Mouse (Mus musculus) cerebellum, adult (tissue): ENCODE measurements around the gene Nuak2.

Source experiments
- ATAC-seq: cut with Nextera tagmentation; 2 replicates; pipeline ENCODE4 v1.9.2; 2017; ENCODE audit warnings: mild to moderate bottlenecking, moderate library complexity, mixed read lengths; ENCODE audit not compliant: insufficient number of reproducible peaks, low FRiP score, low TSS enrichment

Gene Nuak2

DNA sequence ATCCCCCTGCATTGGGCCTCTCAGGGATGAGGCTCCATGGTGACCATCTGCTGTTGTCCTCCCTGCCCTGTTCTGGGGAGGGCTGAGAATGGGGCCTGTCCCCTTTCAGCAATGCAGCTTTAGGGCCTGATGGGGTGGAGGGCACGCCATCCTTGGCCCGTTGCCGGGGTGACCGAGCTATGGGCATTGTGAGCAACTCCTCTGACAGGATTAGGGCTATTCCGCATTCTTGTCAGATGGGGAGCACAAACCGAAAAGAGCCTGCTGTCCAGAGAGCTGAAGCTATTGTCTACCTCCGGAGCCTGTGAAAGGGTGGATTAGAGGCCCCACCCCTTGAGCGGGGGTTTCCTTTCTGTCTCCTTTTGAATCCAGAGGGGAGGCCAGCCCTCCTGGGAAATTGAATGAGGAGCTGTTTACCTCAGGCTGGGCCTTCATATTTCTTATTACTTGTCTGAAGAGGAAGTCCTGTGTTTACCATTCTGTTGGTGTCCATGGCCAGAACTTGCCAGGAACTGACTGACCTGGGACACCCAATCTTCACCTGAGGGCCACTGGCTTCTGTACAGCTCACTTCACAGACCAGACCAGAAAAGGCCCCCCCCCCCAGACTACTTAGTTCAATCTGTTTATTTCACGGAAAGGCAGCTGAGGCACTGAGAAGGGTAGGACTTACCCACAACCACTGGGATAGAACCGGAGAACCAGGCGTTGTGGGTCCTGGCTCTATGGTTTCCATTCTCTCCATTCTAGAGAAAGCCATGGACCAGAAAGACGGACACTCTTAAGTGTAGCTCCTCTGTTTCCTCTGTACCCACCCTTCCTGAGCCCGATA lies 7.0 kb downstream of the Nuak2 start:
- ATAC-seq: no peak

DNA sequence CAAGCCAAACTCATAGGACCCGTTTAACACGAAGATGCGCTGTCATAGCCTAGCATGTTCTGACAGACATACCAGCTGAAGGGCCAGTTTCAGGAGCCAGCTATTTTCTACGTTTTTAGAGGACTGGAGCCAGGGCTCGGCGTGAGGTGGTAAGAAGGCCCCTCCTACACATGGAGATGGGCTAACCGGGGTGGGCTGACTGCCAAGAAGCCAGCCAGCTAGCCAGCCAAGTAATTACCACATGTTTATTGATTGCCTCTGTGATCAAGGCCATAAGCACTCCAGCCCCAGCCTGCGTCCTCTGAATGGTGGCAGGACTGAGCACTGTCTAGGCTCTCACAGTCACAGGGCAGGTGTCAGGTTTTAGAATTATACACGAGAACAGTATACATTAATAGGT lies 10.9 kb downstream of the Nuak2 start:
- ATAC-seq: no peak

DNA sequence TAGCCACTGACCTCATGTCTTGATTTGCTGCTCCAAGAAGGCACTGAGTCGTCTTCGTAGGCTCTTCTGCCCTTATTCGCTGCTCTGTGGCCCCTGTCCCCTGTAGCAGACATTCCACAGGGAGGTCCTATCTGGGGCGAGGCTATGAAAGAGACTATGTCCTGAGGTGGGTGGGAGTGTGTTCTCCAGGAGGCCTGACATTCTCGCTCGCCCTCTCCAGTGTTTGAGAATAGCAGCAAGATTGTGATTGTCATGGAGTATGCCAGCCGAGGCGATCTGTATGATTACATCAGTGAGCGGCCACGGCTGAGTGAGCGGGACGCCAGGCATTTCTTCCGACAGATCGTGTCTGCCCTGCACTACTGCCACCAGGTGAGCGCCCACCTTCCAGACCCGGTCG lies 11.6 kb downstream of the Nuak2 start:
- ATAC-seq: no peak

DNA sequence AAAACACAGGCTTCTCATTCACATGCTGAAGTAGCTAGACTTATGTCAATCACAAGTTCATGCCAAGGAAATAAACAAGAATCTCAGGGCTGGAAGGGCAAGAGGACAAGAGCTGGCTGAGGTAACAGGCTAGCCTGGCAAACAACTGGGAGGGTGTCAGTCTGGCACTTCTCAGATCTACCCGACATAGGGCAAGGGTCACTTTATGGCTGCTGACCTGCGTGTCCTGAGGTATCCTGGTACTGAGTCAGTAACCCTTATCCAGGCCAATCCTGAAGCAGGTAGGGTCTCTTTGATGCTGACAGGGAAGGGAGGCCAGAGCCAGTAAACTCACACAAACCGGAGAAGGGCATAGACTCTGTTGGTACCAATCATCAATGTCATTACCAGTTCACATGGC lies 12.6 kb downstream of the Nuak2 start:
- no peak for ATAC-seq

DNA sequence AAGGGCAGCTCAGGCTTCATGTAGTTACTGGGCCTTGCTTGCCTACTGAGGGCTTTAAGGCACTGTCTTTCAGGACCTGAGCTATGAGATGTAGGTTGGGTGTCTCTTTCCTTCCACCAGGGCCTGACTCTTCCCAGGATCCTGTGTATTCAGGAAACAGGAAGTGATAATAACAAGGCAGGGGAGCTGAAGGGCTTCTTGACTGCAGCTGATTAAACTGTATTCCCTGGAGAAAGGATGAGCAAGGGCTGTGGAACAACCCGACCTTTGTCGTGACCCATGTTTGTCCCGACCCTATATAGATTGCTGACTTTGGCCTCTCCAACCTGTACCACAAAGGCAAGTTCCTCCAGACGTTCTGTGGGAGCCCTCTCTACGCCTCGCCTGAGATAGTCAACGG lies 13.7 kb downstream of the Nuak2 start:
- no peak for ATAC-seq

DNA sequence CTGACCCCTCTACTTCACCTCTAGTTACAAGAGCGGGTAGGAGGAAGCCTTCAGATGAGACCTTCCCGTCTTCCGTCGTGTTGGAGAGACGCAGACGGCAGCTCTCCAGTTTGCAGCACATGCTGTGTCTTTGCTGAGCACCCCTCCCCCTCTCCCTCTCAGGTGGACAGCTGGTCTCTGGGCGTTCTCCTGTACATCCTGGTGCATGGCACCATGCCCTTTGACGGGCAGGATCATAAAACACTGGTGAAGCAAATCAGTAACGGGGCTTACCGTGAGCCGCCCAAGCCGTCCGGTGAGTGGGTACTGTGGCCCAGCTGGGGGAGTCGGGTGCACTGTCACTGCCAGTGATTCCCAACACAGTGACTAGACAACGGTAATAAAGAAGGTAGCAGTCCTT lies 14.5 kb downstream of the Nuak2 start:
- no peak for ATAC-seq

DNA sequence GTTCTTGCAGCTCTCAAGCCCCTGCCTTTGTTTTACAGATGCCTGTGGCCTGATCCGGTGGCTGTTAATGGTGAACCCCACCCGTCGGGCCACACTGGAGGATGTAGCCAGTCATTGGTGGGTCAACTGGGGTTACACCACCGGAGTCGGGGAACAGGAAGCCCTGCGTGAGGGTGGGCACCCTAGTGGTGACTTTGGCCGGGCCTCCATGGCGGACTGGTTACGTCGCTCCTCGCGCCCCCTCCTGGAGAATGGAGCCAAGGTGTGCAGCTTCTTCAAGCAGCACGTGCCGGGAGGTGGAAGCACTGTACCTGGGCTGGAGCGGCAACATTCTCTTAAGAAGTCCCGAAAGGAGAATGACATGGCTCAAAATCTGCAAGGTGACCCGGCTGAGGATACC lies 15.4 kb downstream of the Nuak2 start:
- ATAC-seq: no peak

DNA sequence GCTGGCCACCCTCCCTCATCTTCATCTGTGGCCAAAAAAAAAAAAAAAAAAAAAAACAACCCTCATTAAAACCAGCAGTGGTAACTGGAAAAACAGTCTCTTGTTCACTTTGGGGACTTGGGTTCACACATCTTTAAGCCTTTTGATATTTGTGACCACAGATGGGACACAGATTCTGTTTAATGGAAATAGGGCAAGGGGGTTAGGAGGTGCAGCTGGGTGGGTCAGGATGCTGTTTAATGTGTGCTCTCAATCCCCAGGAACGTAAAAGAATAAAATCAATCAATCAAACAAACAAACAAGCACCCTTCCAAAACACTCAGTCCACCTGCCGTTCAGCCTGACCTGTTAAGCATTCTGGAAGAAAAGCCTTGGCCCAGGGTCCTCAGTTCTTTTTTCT lies 17.3 kb downstream of the Nuak2 start:
- ATAC-seq: no peak

DNA sequence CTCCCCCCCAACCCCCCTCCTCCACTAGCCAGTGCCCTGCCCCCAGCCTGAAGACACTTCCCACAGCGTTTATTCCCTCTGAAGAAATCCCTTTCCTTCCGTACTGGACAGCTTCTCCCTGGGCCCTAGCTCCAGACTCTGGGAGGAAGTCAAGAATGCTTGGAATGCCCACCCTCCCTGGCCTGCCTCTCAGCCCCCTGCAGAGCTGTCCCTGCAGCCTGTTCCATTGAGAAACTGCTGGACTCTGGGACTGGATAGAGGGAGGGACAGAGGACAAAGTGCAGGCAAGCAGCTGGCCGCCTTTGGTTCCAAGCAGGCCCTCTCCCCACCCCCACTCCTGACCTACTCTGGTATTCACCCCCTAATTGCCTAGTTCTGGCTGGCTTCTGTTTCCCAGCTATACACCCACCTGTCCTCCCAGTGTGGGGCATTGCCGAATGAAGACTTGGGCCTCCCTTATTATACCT lies 17.8 kb downstream of the Nuak2 start:
- no peak for ATAC-seq

DNA sequence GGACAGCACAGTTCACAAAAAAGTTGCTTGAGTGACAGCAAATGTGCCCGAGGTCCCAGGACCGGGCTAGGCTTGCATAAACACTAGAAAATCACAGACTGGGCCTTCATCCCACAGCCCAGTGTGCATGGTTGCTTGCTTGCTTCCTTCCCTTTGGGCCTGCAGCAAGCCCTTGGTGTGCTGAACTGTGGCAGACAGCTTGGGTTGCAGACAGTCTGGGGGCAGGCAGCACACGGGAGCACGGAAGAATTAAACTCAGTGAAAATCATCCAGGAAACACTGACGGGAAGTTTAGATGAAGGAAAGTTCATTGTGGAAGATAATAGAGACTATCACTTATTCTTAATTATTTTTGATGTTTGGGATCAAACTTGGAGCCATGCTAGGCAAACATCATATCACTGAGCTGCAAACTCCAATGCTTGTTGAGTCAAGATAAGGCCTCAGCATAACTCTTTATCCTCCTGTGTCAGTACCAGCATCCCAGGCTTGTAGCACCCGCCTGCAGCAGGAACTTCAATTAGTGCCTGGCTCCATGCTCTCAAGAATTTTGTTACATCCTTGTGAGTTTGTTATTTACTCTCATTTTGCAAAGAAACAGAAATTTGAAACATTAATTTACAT lies 18.4 kb downstream of the Nuak2 start:
- no peak for ATAC-seq

DNA sequence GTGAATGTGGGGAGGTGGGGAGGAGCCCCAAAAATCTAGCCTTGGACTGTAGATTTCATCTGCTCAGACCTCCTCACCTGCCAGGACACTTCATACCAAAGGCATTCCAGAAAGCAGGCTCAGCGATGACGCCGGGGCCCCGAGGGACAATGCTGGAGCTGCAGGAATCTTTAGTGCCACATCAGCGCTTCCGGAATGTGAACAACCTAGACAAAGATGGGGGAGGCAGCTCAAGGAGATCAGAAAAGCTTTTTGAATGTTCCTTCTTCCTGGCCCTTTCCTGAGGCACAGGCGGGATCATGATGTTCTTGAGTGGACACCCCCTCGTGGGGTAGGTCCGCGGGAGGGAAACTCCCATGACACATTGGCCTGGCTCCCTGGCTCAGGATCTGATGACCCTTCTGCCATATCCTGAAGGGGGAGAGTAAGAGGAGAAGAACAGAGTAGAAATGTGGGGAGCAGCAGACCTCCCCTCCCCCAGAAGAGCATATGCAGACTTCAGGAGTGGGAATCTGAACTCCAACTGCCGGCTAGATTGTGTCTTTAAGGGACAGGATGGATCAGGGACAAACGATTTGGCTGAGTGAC lies 19.5 kb downstream of the Nuak2 start:
- ATAC-seq: no peak

DNA sequence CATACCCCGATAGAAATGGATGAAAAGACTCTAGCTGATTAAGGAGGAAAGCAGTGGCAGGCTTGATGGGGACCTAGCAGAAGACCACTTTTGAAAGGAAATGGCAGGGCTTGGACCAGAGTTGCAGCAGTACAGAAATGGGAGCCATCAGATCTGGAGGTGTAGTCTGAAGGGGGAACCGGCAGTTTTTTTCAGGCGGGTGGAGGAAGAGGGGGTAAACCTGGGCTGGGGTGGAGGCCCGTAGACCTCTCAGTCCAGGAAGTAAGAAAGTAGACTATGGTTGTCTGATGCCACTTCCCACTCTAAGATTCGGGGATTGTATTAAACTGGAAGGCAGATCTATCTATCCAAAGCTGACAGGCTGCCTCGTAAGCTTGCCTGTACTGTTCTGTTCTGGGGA lies 21.0 kb downstream of the Nuak2 start:
- no peak for ATAC-seq

DNA sequence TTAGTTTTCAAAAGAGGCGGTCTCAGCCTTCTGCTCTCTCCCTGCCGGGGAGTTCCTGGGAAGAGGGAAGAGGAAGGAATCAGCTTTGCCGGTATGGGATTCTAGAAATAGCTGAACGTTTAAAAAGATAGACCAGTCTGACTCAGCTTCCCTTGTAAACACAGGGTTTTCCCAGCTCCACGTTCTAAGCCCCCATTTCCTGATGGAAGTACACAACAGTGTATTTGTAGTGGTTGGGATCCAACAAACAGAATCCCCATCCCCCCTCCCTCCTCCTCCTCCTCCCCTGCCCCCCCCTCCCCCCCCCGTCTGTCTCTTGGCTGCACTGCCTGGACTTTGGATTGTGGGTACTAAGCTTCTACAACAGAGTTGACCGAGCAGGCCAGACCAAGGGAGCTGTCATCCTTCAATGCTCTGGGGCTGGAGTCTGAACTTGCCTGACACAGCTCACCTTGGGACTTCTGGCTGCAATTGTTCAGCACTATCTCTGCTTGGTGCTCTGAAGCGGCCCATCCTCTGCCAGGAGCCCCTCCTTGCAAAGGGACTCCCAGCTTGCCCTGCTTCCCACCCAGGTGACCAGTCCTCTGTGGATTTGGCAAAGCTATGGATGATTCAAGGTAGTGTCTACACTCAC lies 22.2 kb downstream of the Nuak2 start:
- no peak for ATAC-seq

DNA sequence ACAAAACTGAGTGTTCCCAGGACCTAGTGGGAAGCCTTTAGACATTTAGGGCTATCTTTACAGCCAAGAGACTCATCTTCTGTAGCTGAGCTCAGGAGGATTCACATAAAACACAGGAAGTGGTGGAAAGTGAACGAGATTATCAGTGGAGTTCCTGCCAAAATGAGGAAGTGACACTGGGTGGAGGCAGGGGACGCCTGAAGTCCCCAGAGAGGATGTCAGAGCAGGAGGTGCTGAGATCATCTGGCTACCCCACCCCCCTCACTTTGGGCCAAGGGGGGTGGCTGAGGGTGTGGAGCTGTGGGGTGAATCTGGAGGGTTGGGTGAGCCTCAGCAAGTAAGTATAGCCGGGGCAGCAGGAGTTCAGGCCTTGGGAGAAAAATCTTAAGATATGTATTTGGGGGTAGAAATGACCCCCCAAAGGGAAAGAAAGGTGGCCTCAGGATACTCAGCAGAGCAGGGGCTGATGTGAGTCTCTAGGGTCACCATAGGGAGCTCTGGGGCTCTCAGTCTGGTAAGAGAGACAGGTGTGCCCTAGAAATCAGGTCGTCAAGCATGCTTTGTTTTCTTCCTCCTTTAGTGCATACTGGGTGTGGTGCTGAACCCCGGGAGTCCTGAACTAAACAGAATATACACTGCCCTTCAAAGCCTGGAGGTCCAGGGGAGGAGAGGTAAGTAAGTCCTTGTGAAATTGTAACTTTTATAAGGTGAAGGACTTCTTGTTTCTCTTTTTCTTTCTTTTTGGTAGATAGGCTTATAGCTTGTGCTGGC lies 26.0 kb downstream of the Nuak2 start:
- ATAC-seq: no peak

DNA sequence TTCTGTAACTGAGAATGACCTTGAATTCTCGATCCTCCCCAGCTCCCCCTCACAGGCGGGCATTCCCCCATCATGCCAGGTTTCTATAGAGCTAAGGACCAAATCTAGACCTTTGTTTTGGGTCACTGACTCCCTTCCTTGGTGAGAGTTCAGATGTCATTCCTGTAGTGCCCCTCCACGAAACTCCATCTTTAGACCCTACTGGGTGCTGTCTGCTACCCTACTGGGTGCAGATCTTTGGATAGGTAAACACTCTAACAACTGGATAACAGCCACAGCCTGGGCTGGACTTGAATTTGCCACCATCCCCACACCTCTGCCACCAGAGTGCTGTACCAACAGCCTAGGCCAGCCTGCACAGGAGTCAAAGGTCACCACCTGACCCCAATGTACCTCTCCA lies 26.6 kb downstream of the Nuak2 start:
- ATAC-seq: no peak

DNA sequence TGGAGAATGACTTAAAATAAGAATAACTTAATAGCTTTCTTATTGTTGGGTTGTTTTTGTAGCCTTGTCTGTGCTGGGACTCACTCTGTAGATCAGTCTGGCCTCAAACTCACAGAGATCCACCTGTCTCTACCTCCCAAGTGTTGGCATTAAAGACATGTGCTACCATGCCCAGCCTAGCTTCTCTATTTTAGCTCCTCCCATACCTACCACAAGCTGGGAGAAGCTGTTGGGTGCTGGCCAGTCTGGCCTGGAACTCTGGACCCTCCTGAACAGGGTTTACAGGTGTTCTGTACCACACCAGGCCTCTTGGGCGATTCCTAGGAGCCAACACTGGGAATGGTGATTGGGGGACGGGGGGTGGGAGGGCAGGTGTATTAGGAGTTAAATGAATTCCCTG lies 27.3 kb downstream of the Nuak2 start:
- ATAC-seq: no peak

DNA sequence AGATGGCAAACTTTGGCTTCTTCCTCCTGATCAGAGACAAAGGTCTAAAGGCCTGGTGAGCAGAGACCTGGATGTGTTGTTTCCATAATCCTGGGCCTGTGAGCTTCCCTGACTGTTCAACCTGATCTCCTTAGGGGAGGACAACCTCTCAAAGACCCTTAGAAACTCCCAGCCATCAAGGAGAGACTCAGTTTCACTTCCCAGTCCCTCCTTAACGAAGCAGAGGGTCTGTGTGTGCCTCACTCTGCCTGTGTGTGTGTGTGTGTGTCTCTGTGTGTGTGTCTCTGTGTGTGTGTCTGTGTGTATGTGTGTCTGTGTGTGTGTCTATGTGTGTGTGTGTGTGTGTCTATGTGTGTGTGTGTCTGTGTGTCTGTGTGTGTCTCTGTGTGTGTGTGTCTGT lies 27.7 kb downstream of the Nuak2 start:
- ATAC-seq: no peak

DNA sequence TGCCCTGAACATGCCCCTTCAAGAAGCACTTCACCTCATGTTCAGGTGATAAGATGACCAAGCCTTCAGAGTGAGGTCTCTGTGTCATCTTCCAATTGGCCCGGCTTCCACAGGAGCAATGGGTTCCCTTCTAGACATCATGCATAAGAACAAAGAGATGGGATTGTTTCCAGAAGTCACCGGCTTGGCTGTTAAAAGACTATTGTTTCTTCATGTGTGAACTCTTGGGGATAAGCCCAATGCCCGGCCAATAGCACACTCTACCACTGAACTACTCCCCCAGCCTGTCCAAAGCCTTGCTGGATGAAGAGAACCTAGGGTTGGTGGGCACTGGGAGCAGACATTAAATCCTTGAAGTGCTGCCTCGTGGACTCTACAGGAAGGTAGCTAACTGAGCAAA lies 29.6 kb downstream of the Nuak2 start:
- ATAC-seq: no peak

DNA sequence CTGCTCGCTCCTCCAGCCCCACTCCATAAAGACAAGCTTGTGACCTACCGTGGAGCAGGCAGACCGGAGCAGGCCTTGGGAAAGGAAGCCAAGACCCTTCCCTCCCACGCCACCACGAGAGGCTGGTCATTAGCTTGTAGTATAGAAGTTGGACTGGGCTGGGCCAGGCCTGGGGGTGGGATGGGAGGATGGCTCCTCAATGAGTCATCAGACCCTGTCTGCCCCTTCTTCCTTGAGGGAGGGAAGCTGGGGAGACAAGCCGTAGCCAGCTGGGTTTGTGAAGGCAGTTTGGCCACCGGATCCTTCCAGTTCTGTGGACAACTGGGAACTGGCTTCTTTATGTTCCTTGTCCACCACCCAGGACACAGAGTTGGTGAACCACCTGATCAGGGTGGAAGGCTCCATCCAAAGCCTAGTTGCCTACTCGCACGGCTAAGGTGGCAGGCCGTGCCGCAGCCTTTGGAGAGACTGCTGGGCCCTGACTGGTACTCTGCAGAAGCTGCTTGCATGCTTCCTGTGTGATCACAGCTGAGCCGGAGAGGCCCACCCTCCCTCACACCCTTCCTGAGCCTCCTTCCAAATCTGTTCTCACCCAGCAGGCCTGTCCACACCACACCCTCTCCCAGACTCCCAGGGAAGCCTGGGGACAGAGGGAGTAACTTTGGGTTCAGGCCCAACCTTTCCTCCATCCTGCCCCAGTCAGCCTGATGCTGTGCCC lies 30.4 kb downstream of the Nuak2 start:
- ATAC-seq: no peak

DNA sequence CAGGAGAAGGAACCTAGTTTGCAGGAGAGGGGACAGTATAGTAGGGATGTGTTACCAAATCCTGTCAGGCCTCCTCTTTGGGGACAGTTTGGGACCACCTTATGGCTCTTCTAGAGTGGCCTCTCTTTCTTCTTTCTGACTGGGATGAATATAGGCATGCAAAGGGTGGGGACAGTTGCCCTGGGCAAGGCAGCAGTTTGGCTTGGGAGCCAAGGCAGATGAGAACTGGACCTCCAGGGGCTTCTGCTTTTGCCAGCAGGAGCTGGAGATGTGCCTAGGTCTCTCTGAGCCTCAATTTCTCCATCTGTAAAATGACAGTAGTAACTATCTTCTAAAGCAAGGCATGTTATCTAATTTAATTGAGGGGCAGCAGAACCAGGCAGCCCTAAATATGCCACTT lies 31.0 kb downstream of the Nuak2 start:
- no peak for ATAC-seq
